Mouse (Mus musculus) forebrain, postnatal 0 days (tissue): ENCODE measurements at regions not wholly inside any gene's neighbourhood (a gene's known extent, or its start where the extent isn't known, plus 50 kb on each side); places are given as distances from the start of the nearest gene placed in this dataset.
A peak's percentile ranks its signal among the peaks of the same experiment; 100 is the strongest.

Experiments used
- ATAC-seq: fragments of 200-750 bp; cut with Nextera tagmentation; 2 replicates; pipeline ENCODE4 v1.8.0; 2017; ENCODE audit warnings: mild to moderate bottlenecking, moderate library complexity
- DNase-seq: peaks from one replicate; pipeline ENCODE4 v3.0.0-alpha.2; 2015
- H3K27ac ChIP-seq: fragments of 300-500 bp; sonication (generic); 2 replicates; pipeline ENCODE4 v1.5.1; 2014; ENCODE audit warnings: low read depth, mild to moderate bottlenecking, antibody characterized with exemption, low read length, moderate library complexity, mixed read lengths
- H3K27me3 ChIP-seq: fragments of 300-500 bp; sonication (generic); 2 replicates; pipeline ENCODE4 v1.6.1; 2014; ENCODE audit warnings: mild to moderate bottlenecking, low read length, mixed read lengths; ENCODE audit not compliant: insufficient read depth
- H3K36me3 ChIP-seq: fragments of 300-500 bp; sonication (generic); 2 replicates; pipeline ENCODE4 v1.6.1; 2014; ENCODE audit warnings: mild to moderate bottlenecking, moderate library complexity; ENCODE audit not compliant: insufficient read depth
- H3K4me1 ChIP-seq: fragments of 300-500 bp; sonication (generic); 2 replicates; pipeline ENCODE4 v1.6.1; 2014; ENCODE audit warnings: antibody characterized with exemption; ENCODE audit not compliant: insufficient read depth
- H3K4me2 ChIP-seq: fragments of 300-500 bp; sonication (generic); 2 replicates; pipeline ENCODE4 v1.6.1; 2014; ENCODE audit warnings: low read depth, mild to moderate bottlenecking, moderate library complexity
- H3K4me3 ChIP-seq: fragments of 300-500 bp; sonication (generic); 2 replicates; pipeline ENCODE4 v1.5.1; 2014; ENCODE audit warnings: low read depth, low read length, mixed read lengths
- H3K9ac ChIP-seq: fragments of 300-500 bp; sonication (generic); 2 replicates; pipeline ENCODE4 v1.6.1; 2014; ENCODE audit warnings: mild to moderate bottlenecking
- H3K9me3 ChIP-seq: fragments of 300-500 bp; sonication (generic); 2 replicates; pipeline ENCODE4 v1.6.1; 2016; ENCODE audit warnings: low read length
- CTCF ChIP-seq: sonication (generic); IDR thresholded peaks from 2 replicates; pipeline ENCODE4 v1.5.1; 2016; ENCODE audit warnings: antibody characterized with exemption, control low read depth, low read depth
- WGBS: fragments of 180-500 bp; shearing (Covaris S2); extraction: QIAGEN DNeasy Blood & Tissue Kit; methylation state at CpG from one replicate; pipeline ENCODE4 v1.1.7; 2014; 5-methylcytosine and 5-hydroxymethylcytosine counted together

GRCm38 (mm10) chr8:8530540-8530939 lies 130.5 kb downstream of the Efnb2 start:
- H3K27me3 ChIP-seq, result no peaks in the 10 kb centered on the region
- H3K4me2 ChIP-seq, result no peak overlapping the region
- no peak for TF ChIP-seq CTCF
- DNase-seq (no peak), ATAC-seq (no peak)
- 75% methylated on average over 5 of the region's 5 CpGs for WGBS
- H3K36me3 ChIP-seq, result no peaks in the 10 kb centered on the region
- H3K27ac ChIP-seq, result no peak overlapping the region
- H3K9ac ChIP-seq, result no peak overlapping the region
- H3K4me1 ChIP-seq, result no peaks in the 10 kb centered on the region
- no peak overlapping the region for H3K4me3 ChIP-seq
- H3K9me3 ChIP-seq, result no peaks in the 10 kb centered on the region

GRCm38 (mm10) chr8:8521532-8521931 lies 139.5 kb downstream of the Efnb2 start:
- no peaks in the 10 kb centered on the region for H3K4me1 ChIP-seq
- 92% methylated on average over 1 of the region's 1 CpGs for WGBS
- no peak overlapping the region for H3K4me3 ChIP-seq
- no peak for TF ChIP-seq CTCF
- H3K27ac ChIP-seq, result no peak overlapping the region
- no peak overlapping the region for H3K4me2 ChIP-seq
- H3K27me3 ChIP-seq, result no peaks in the 10 kb centered on the region
- ATAC-seq, result no peak
- H3K36me3 ChIP-seq, result no peaks in the 10 kb centered on the region
- H3K9ac ChIP-seq, result no peak overlapping the region
- H3K9me3 ChIP-seq, result no peaks in the 10 kb centered on the region
- no peak for DNase-seq

DNA sequence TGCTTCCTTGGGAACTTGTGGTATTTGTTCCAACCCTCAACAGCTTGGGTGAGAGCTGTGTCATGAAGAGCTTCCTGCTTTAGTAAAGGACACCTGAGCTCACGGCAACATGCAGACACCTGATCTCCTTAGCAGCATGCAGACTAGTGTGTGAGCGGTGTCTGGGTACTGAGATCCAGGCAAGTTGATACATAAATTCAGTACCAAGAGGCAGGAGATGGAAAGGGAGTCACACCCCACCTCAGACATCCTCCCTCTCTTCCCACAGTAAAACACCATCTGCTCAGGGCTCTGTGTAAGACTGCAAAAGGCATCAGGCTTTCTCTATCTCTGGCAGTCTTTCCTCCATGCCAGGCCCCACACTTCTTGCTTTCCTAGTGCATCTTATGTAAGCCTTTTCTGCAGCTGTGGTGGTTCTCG lies 141.3 kb downstream of the Efnb2 start:
- Histone ChIP-seq H3K27ac (no peak overlapping the region), H3K4me1 (no peaks in the 10 kb centered on the region), H3K4me2 (no peak overlapping the region), H3K36me3 (no peaks in the 10 kb centered on the region), H3K27me3 (no peaks in the 10 kb centered on the region), H3K9me3 (no peaks in the 10 kb centered on the region), H3K9ac (no peak overlapping the region), H3K4me3 (no peak overlapping the region)
- 69% methylated on average over 3 of the region's 3 CpGs for WGBS
- ATAC-seq (peak; percentile 71), DNase-seq (peak; percentile 27)
- no peak for TF ChIP-seq CTCF

GRCm38 (mm10) chr8:8517599-8517998 lies 143.4 kb downstream of the Efnb2 start:
- Histone ChIP-seq H3K9ac (no peak overlapping the region), H3K4me2 (no peak overlapping the region), H3K4me3 (no peak overlapping the region), H3K27ac (no peak overlapping the region), H3K9me3 (no peaks in the 10 kb centered on the region), H3K4me1 (no peaks in the 10 kb centered on the region), H3K36me3 (no peaks in the 10 kb centered on the region), H3K27me3 (no peaks in the 10 kb centered on the region)
- WGBS, result 78% methylated on average over 2 of the region's 2 CpGs
- TF ChIP-seq CTCF, result no peak
- DNase-seq (no peak), ATAC-seq (no peak)

DNA sequence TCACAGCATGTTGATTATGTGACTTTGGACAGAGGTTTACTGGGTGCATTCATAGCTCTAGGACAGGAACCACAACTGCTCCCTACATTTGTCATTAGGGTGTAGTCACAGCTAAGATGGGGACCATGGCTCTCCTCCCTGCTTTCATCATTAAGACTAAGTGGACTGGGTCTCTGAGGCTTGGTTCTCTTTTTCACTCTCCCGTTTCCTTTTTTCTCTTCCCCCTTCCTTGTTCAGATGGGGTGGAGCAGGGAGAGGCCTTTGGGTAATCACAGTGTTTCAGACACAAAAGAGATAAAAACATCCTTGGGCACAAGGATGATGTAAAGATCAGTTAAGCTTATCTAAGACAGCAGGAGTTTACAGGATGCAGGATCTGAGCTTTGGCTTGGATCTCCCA lies 144.8 kb downstream of the Efnb2 start:
- DNase-seq (no peak), ATAC-seq (no peak)
- H3K4me3 ChIP-seq, result no peak overlapping the region
- TF ChIP-seq CTCF, result no peak
- H3K9me3 ChIP-seq, result no peaks in the 10 kb centered on the region
- H3K27ac ChIP-seq, result no peak overlapping the region
- H3K9ac ChIP-seq, result no peak overlapping the region
- no peak overlapping the region for H3K4me2 ChIP-seq
- H3K27me3 ChIP-seq, result no peaks in the 10 kb centered on the region
- WGBS, result 30% methylated on average over 1 of the region's 1 CpGs
- H3K4me1 ChIP-seq, result no peaks in the 10 kb centered on the region
- no peaks in the 10 kb centered on the region for H3K36me3 ChIP-seq

DNA sequence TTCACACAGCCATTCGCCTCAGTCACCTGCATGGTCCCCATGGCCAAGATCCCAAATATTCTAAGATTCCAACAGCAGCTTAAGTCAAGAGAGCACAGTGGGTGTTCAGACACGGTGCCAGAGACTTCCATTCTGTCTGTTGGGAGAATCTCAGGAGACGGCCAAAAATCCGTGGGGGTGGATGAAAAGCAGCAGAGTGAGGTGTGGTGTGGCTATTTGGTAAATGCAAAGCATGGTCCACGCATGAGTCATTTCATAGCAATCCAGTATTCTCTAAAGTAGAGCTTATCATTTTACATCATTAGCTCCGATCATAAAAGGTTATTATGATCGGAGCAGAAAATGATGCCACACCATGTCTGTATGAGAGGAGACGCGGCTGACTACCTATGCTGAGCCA lies 161.1 kb downstream of the Efnb2 start:
- no peak for ATAC-seq
- H3K4me1 ChIP-seq, result no peaks in the 10 kb centered on the region
- no peak for DNase-seq
- H3K27me3 ChIP-seq, result no peaks in the 10 kb centered on the region
- no peaks in the 10 kb centered on the region for H3K36me3 ChIP-seq
- WGBS, result 90% methylated on average over 9 of the region's 9 CpGs
- no peak for TF ChIP-seq CTCF
- no peaks in the 10 kb centered on the region for H3K9me3 ChIP-seq
- no peak overlapping the region for H3K4me2 ChIP-seq
- no peak overlapping the region for H3K4me3 ChIP-seq
- H3K9ac ChIP-seq, result no peak overlapping the region
- no peak overlapping the region for H3K27ac ChIP-seq

DNA sequence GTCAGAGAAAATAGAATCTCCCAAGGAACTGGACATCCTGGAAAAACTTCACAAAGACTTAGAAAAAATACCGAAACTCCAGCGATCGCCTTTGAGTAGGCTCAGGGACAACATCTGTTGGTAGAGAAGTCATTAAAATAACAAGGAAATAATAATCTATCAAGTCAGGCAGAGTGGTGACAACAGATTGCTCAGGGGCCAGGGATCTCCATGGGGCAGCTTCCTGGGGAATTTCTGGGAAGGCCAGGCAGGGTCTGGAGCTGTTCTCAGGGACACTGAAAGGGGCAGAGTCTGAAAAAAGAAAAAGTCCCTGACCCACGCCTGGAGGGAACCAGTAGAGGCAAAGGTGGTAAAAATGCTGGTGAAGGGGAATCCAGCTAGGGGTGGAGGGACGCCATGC lies 162.3 kb downstream of the Efnb2 start:
- TF ChIP-seq CTCF, result no peak
- Histone ChIP-seq H3K4me3 (no peak overlapping the region), H3K9ac (no peak overlapping the region), H3K9me3 (no peaks in the 10 kb centered on the region), H3K27ac (no peak overlapping the region), H3K36me3 (no peaks in the 10 kb centered on the region), H3K4me2 (no peak overlapping the region), H3K27me3 (no peaks in the 10 kb centered on the region), H3K4me1 (no peaks in the 10 kb centered on the region)
- no peak for DNase-seq
- 74% methylated on average over 5 of the region's 5 CpGs for WGBS
- ATAC-seq, result no peak

DNA sequence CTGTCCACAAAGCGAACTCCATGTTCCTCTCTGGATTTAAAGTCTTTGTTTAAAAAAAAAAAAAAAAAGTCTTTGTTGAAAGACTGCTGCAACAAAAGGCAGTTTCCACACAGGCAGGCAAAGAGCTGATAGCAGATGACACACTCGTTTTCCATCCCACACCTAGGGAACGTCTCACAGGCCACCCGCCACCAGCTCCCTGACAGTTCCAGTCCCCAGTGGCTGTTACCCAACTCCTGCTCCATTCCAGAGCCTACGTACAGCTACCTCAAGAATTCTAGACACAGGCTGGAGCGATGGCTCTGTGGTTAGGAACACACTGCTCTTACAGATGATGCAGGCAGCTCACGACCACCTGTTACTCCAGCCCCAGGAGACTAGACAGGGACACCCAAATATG lies 165.6 kb downstream of the Efnb2 start:
- no peak overlapping the region for H3K4me2 ChIP-seq
- no peaks in the 10 kb centered on the region for H3K9me3 ChIP-seq
- no peak for TF ChIP-seq CTCF
- no peak for DNase-seq
- H3K36me3 ChIP-seq, result no peaks in the 10 kb centered on the region
- 70% methylated on average over 7 of the region's 7 CpGs for WGBS
- no peak overlapping the region for H3K27ac ChIP-seq
- ATAC-seq, result no peak
- no peaks in the 10 kb centered on the region for H3K27me3 ChIP-seq
- H3K9ac ChIP-seq, result no peak overlapping the region
- H3K4me3 ChIP-seq, result no peak overlapping the region
- no peaks in the 10 kb centered on the region for H3K4me1 ChIP-seq
